Mouse (Mus musculus) midbrain, embryonic 16.5 days (tissue): Measurements from ENCODE around the gene Esp31. TPM values are rescaled to one million over a fixed set of nuclear protein-coding genes. Genes with fewer than 3 reads are reported as not detected.

Experiments used
- ATAC-seq: fragments of 200-750 bp; cut with Nextera tagmentation; 2 replicates; pipeline ENCODE4 v1.8.0; 2017; ENCODE audit warnings: moderate TSS enrichment
- H3K27ac ChIP-seq: fragments of 300-500 bp; sonication (generic); 2 replicates; pipeline ENCODE4 v1.5.1; 2014; ENCODE audit warnings: mild to moderate bottlenecking, low read length, mixed read lengths
- H3K27me3 ChIP-seq: fragments of 300-500 bp; sonication (generic); 2 replicates; pipeline ENCODE4 v1.6.1; 2014; ENCODE audit warnings: low read depth, low read length, mixed read lengths; ENCODE audit not compliant: control insufficient read depth, insufficient read depth
- H3K36me3 ChIP-seq: fragments of 300-500 bp; sonication (generic); 2 replicates; pipeline ENCODE4 v1.6.1; 2014; ENCODE audit warnings: mild to moderate bottlenecking, low read length, moderate library complexity, mixed read lengths; ENCODE audit not compliant: control insufficient read depth, insufficient read depth
- H3K4me1 ChIP-seq: fragments of 300-500 bp; sonication (generic); 2 replicates; pipeline ENCODE4 v1.6.1; 2014; ENCODE audit warnings: mild to moderate bottlenecking, low read length, mixed read lengths; ENCODE audit not compliant: control insufficient read depth, insufficient read depth
- H3K4me2 ChIP-seq: fragments of 300-500 bp; sonication (generic); 2 replicates; pipeline ENCODE4 v1.6.1; 2014; ENCODE audit warnings: mild to moderate bottlenecking, low read length, mixed read lengths
- H3K4me3 ChIP-seq: fragments of 300-500 bp; sonication (generic); 2 replicates; pipeline ENCODE4 v1.5.1; 2014; ENCODE audit warnings: low read depth, mild to moderate bottlenecking, low read length, moderate library complexity, mixed read lengths
- H3K9ac ChIP-seq: fragments of 300-500 bp; sonication (generic); 2 replicates; pipeline ENCODE4 v1.6.1; 2014; ENCODE audit warnings: low read depth, low read length, mixed read lengths
- H3K9me3 ChIP-seq: fragments of 300-500 bp; sonication (generic); replicated peaks from 2 replicates; pipeline ENCODE4 v1.6.1; 2014; ENCODE audit warnings: mild to moderate bottlenecking, low read length, mixed read lengths; ENCODE audit not compliant: control insufficient read depth, poor library complexity, severe bottlenecking
- WGBS: fragments of 180-500 bp; shearing (Covaris S2); extraction: QIAGEN DNeasy Blood & Tissue Kit; methylation state at CpG from one replicate; pipeline ENCODE4 v1.1.7; 2014; 5-methylcytosine and 5-hydroxymethylcytosine counted together
- polyA plus RNA-seq: library from polyadenylated mRNA; unstranded; fragments of >200 nt; fragmentation: Nextera tagmentation; extraction: Ambion mirVana; gene quantifications from 2 replicates; pipeline ENCODE4 v1.2.1, GENCODE M21; 2015

The Esp31 gene
- polyA plus RNA-seq: not detected in 2 replicates

GRCm38 (mm10) chr17:38639147-38639546 lies at the start of gene Esp31:
Gene Esp31, plus strand, starts transcription at chr17:38639447.
- Histone ChIP-seq H3K4me1 (no peaks in the 10 kb centered on the region), H3K9ac (no peak within 1 kb of the TSS), H3K4me2 (no peak within 1 kb of the TSS), H3K9me3 (peaks cover 8% of the 10 kb centered on the region; the same call in 1 of the 2 replicates), H3K27me3 (no peaks in the 10 kb centered on the region), H3K36me3 (no peaks in the 10 kb centered on the region), H3K4me3 (no peak within 1 kb of the TSS), H3K27ac (no peak within 1 kb of the TSS)
- WGBS: 78% methylated on average over 2 of the region's 2 CpGs
- no peak for ATAC-seq

Other genes starting within 250 kb of the Esp31 start
- not detected in 2 replicates for gene Esp36, start 219.3 kb upstream of the Esp31 start, polyA plus RNA-seq
- not detected in 2 replicates for gene Esp34, start 85.3 kb upstream of the Esp31 start, polyA plus RNA-seq